Mouse (Mus musculus) ES-E14 (cell line): ENCODE results near the gene Vmn1r157.
"Not testable (repeated sequence)": the region's sequence is repeated elsewhere in the genome, so short reads cannot be mapped to it uniquely, and the experiment has no call there.

Experiments used
- HCFC1 ChIP-seq: IDR thresholded peaks from 2 replicates; pipeline ENCODE4 v1.6.1; 2012; ENCODE audit warnings: low read length, inconsistent platforms, borderline replicate concordance; ENCODE audit not compliant: insufficient read depth
- MAFK ChIP-seq: IDR thresholded peaks from 2 replicates; pipeline ENCODE4 v1.6.1; 2014; ENCODE audit warnings: mild to moderate bottlenecking, low read depth, low read length, inconsistent platforms; ENCODE audit not compliant: insufficient read depth

- not testable (repeated sequence) for TF ChIP-seq MAFK, HCFC1
Observed at GRCm38 (mm10) chr7:22761397-22761796, at the start of gene Vmn1r157.
